Mouse (Mus musculus) embryonic facial prominence, embryonic 14.5 days (tissue): Measurements from ENCODE around the gene Otop2. TPM values are rescaled to one million over a fixed set of nuclear protein-coding genes. Genes with fewer than 3 reads are reported as not detected.

Experiments
- ATAC-seq: fragments of 200-750 bp; cut with Nextera tagmentation; 2 replicates; pipeline ENCODE4 v1.8.0; 2017; ENCODE audit warnings: low read depth, moderate number of reproducible peaks, moderate TSS enrichment
- DNase-seq: peaks from one replicate; pipeline ENCODE4 v3.0.0-alpha.2; 2015; ENCODE audit warnings: low spot score
- H3K27ac ChIP-seq: fragments of 300-500 bp; sonication (generic); replicated peaks from 2 replicates; pipeline ENCODE4 v1.5.1; 2014; ENCODE audit warnings: low read depth, mild to moderate bottlenecking, low read length, moderate library complexity
- H3K27me3 ChIP-seq: fragments of 300-500 bp; sonication (generic); replicated peaks from 2 replicates; pipeline ENCODE4 v1.6.1; 2014; ENCODE audit warnings: low read length; ENCODE audit not compliant: control insufficient read depth, insufficient read depth
- H3K36me3 ChIP-seq: fragments of 300-500 bp; sonication (generic); 2 replicates; pipeline ENCODE4 v1.6.1; 2014; ENCODE audit warnings: low read length, mixed read lengths; ENCODE audit not compliant: control insufficient read depth, insufficient read depth
- H3K4me1 ChIP-seq: fragments of 300-500 bp; sonication (generic); 2 replicates; pipeline ENCODE4 v1.6.1; 2014; ENCODE audit warnings: antibody characterized with exemption, low read length; ENCODE audit not compliant: control insufficient read depth, insufficient read depth
- H3K4me2 ChIP-seq: fragments of 300-500 bp; sonication (generic); 2 replicates; pipeline ENCODE4 v1.6.1; 2014; ENCODE audit warnings: low read depth, mild to moderate bottlenecking, low read length, moderate library complexity, mixed read lengths
- H3K4me3 ChIP-seq: fragments of 300-500 bp; sonication (generic); 2 replicates; pipeline ENCODE4 v1.5.1; 2014; ENCODE audit warnings: low read depth, mild to moderate bottlenecking, low read length
- H3K9ac ChIP-seq: fragments of 300-500 bp; sonication (generic); 2 replicates; pipeline ENCODE4 v1.6.1; 2014; ENCODE audit warnings: low read depth, mild to moderate bottlenecking, low read length, moderate library complexity, mixed read lengths
- H3K9me3 ChIP-seq: fragments of 300-500 bp; sonication (generic); 2 replicates; pipeline ENCODE4 v1.6.1; 2016; ENCODE audit warnings: low read length; ENCODE audit not compliant: control insufficient read depth
- WGBS: fragments of 180-500 bp; shearing (Covaris S2); extraction: QIAGEN DNeasy Blood & Tissue Kit; methylation state at CpG from one replicate; pipeline ENCODE4 v1.1.7; 2014; 5-methylcytosine and 5-hydroxymethylcytosine counted together
- polyA plus RNA-seq: library from polyadenylated mRNA; unstranded; fragments of >200 nt; fragmentation: Nextera tagmentation; extraction: Ambion mirVana; gene quantifications from 2 replicates; pipeline ENCODE4 v1.2.1, GENCODE M21; 2014

The Otop2 gene
- polyA plus RNA-seq, 1 experiment from 2014 or later, result not detected

- 91% methylated on average over 5 of the region's 5 CpGs for WGBS
- no peaks in the 10 kb centered on the region for H3K9me3 ChIP-seq
- no peak overlapping the region for H3K4me3 ChIP-seq
- no peaks in the 10 kb centered on the region for H3K36me3 ChIP-seq
- no peak overlapping the region for H3K27ac ChIP-seq
- no peak overlapping the region for H3K9ac ChIP-seq
- H3K4me1 ChIP-seq, result no peaks in the 10 kb centered on the region
- no peak overlapping the region for H3K4me2 ChIP-seq
- peaks cover 10% of the 10 kb centered on the region for H3K27me3 ChIP-seq
- ATAC-seq (no peak), DNase-seq (no peak)
These were observed 46.4 kb downstream of the Otop2 start for GRCm38 (mm10) chr11:115353375-115353774.

- Histone ChIP-seq H3K9me3 (no peaks in the 10 kb centered on the region), H3K4me1 (0 out of 2 replicates have a peak, but pooled peaks cover 3% of the 10 kb centered on the region), H3K4me3 (no peak overlapping the region), H3K36me3 (no peaks in the 10 kb centered on the region), H3K4me2 (no peak overlapping the region), H3K27me3 (peaks cover 10% of the 10 kb centered on the region), H3K9ac (no peak overlapping the region), H3K27ac (no peak overlapping the region)
- 11% methylated on average over 8 of the region's 8 CpGs for WGBS
- peak; percentile 57; the same call in 1 of the 2 replicates for ATAC-seq
- peak; percentile 83 for DNase-seq
These were observed 47.2 kb downstream of the Otop2 start for GRCm38 (mm10) chr11:115354183-115354582.

GRCm38 (mm10) chr11:115358468-115358867 is 51.5 kb downstream of the Otop2 start:
- DNase-seq (peak; percentile 91), ATAC-seq (peak; percentile 62)
- WGBS, result 17% methylated on average over 5 of the region's 5 CpGs
- H3K36me3 ChIP-seq, result no peaks in the 10 kb centered on the region
- 0 out of 2 replicates have a peak, but pooled peaks cover 3% of the 10 kb centered on the region for H3K4me1 ChIP-seq
- no peak overlapping the region for H3K9ac ChIP-seq
- no peaks in the 10 kb centered on the region for H3K9me3 ChIP-seq
- no peak overlapping the region for H3K4me2 ChIP-seq
- H3K27ac ChIP-seq, result no peak overlapping the region
- H3K4me3 ChIP-seq, result no peak overlapping the region
- peaks cover 10% of the 10 kb centered on the region for H3K27me3 ChIP-seq

GRCm38 (mm10) chr11:115359293-115359692 is 52.3 kb downstream of the Otop2 start:
- H3K27me3 ChIP-seq, result peaks cover 9% of the 10 kb centered on the region
- 53% methylated on average over 2 of the region's 3 CpGs for WGBS
- H3K9ac ChIP-seq, result no peak overlapping the region
- DNase-seq (peak; percentile 61), ATAC-seq (peak; percentile 38)
- H3K27ac ChIP-seq, result no peak overlapping the region
- H3K9me3 ChIP-seq, result no peaks in the 10 kb centered on the region
- H3K4me2 ChIP-seq, result no peak overlapping the region
- no peaks in the 10 kb centered on the region for H3K36me3 ChIP-seq
- 0 out of 2 replicates have a peak, but pooled peaks cover 3% of the 10 kb centered on the region for H3K4me1 ChIP-seq
- no peak overlapping the region for H3K4me3 ChIP-seq

- no peak overlapping the region for H3K4me3 ChIP-seq
- 59% methylated on average over 6 of the region's 6 CpGs for WGBS
- DNase-seq (no peak), ATAC-seq (no peak)
- no peak overlapping the region for H3K27ac ChIP-seq
- no peak overlapping the region for H3K4me2 ChIP-seq
- no peaks in the 10 kb centered on the region for H3K36me3 ChIP-seq
- H3K4me1 ChIP-seq, result 0 out of 2 replicates have a peak, but pooled peaks cover 3% of the 10 kb centered on the region
- H3K9me3 ChIP-seq, result no peaks in the 10 kb centered on the region
- no peak overlapping the region for H3K9ac ChIP-seq
- H3K27me3 ChIP-seq, result peaks cover 4% of the 10 kb centered on the region
These were observed 52.8 kb downstream of the Otop2 start for GRCm38 (mm10) chr11:115359726-115360125.

GRCm38 (mm10) chr11:115364136-115364535 is 57.2 kb downstream of the Otop2 start:
- H3K4me1 ChIP-seq, result peaks cover 12% of the 10 kb centered on the region; the same call in 1 of the 2 replicates
- no peaks in the 10 kb centered on the region for H3K36me3 ChIP-seq
- H3K9ac ChIP-seq, result no peak overlapping the region
- ATAC-seq (no peak), DNase-seq (no peak)
- no peaks in the 10 kb centered on the region for H3K9me3 ChIP-seq
- H3K4me2 ChIP-seq, result no peak overlapping the region
- peaks cover 40% of the 10 kb centered on the region for H3K27me3 ChIP-seq
- WGBS, result 86% methylated on average over 3 of the region's 3 CpGs
- H3K4me3 ChIP-seq, result no peak overlapping the region
- H3K27ac ChIP-seq, result no peak overlapping the region

- peak; percentile 27; the same call in 1 of the 2 replicates for ATAC-seq
- 35% methylated on average over 7 of the region's 7 CpGs for WGBS
- H3K9ac ChIP-seq, result no peak overlapping the region
These were observed 59.2 kb downstream of the Otop2 start for GRCm38 (mm10) chr11:115366039-115366705.

GRCm38 (mm10) chr11:115366706-115367394 is 59.9 kb downstream of the Otop2 start:
- H3K9ac ChIP-seq, result peak overlapping the region; percentile 62
- 3% methylated on average over 20 of the region's 28 CpGs for WGBS
- H3K27ac ChIP-seq, result no peak overlapping the region
- ATAC-seq, result peak; percentile 38; the same call in 1 of the 2 replicates
- H3K4me1 ChIP-seq, result peaks cover 12% of the 10 kb centered on the region; the same call in 1 of the 2 replicates
- H3K27me3 ChIP-seq, result peaks cover 47% of the 10 kb centered on the region
- peak overlapping the region; percentile 46 for H3K4me3 ChIP-seq
- H3K9me3 ChIP-seq, result no peaks in the 10 kb centered on the region
- no peak for DNase-seq
- H3K4me2 ChIP-seq, result peak overlapping the region; percentile 79
- no peaks in the 10 kb centered on the region for H3K36me3 ChIP-seq

More at GRCm38 (mm10) chr11:115366039-115366705, 59.2 kb downstream of the Otop2 start:
- Histone ChIP-seq H3K4me1 (peaks cover 12% of the 10 kb centered on the region; the same call in 1 of the 2 replicates), H3K4me2 (peak overlapping the region; percentile 79; the same call in 1 of the 2 replicates), H3K4me3 (peak overlapping the region; percentile 46; the same call in 1 of the 2 replicates), H3K27me3 (peaks cover 47% of the 10 kb centered on the region), H3K27ac (no peak overlapping the region), H3K9me3 (no peaks in the 10 kb centered on the region), H3K36me3 (no peaks in the 10 kb centered on the region)
- no peak for DNase-seq
